Mouse (Mus musculus) midbrain, embryonic 10.5 days (tissue): Measurements from ENCODE around the gene Bsg. TPM values are rescaled to one million over a fixed set of nuclear protein-coding genes. Genes with fewer than 3 reads are reported as not detected.

Experiments used
- DNase-seq: peaks from one replicate; pipeline ENCODE4 v3.0.0-alpha.2; 2017; ENCODE audit warnings: low spot score
- H3K27ac ChIP-seq: fragments of 300-500 bp; sonication (generic); replicated peaks from 2 replicates; pipeline ENCODE4 v1.5.1; 2016; ENCODE audit warnings: mild to moderate bottlenecking
- H3K27me3 ChIP-seq: fragments of 300-500 bp; sonication (generic); 2 replicates; pipeline ENCODE4 v1.6.1; 2016; ENCODE audit warnings: low read depth, mild to moderate bottlenecking; ENCODE audit not compliant: poor library complexity, severe bottlenecking
- H3K36me3 ChIP-seq: fragments of 300-500 bp; sonication (generic); 2 replicates; pipeline ENCODE4 v1.6.1; 2016; ENCODE audit warnings: mild to moderate bottlenecking, moderate library complexity
- H3K4me1 ChIP-seq: fragments of 300-500 bp; sonication (generic); 2 replicates; pipeline ENCODE4 v1.6.1; 2016
- H3K4me3 ChIP-seq: fragments of 300-500 bp; sonication (generic); 2 replicates; pipeline ENCODE4 v1.5.1; 2016; ENCODE audit warnings: mild to moderate bottlenecking, moderate library complexity
- H3K9me3 ChIP-seq: fragments of 300-500 bp; sonication (generic); replicated peaks from 2 replicates; pipeline ENCODE4 v1.6.1; 2016; ENCODE audit warnings: mild to moderate bottlenecking
- WGBS: fragments of 180-500 bp; shearing (Covaris S2); methylation state at CpG from one replicate; pipeline ENCODE4 v1.1.7; 2016; 5-methylcytosine and 5-hydroxymethylcytosine counted together
- polyA plus RNA-seq: library from polyadenylated mRNA; unstranded; fragments of >200 nt; fragmentation: Nextera tagmentation; extraction: Ambion mirVana; gene quantifications from 2 replicates; pipeline ENCODE4 v1.2.1, GENCODE M21; 2016

Gene Bsg
- polyA plus RNA-seq, 1 experiment from 2014 or later, result 655 TPM

- 18% methylated on average over 4 of the region's 6 CpGs for WGBS
- peak; percentile 82 for DNase-seq
- peaks cover 55% of the 10 kb centered on the region for H3K36me3 ChIP-seq
Observed at GRCm38 (mm10) chr10:79712499-79713126, 8.3 kb downstream of the Bsg start.

GRCm38 (mm10) chr10:79713163-79713562, 8.9 kb downstream of the Bsg start:
- Histone ChIP-seq H3K4me1 (peaks cover 37% of the 10 kb centered on the region), H3K27ac (no peak overlapping the region), H3K36me3 (peaks cover 49% of the 10 kb centered on the region), H3K27me3 (peaks cover 45% of the 10 kb centered on the region), H3K9me3 (no peaks in the 10 kb centered on the region), H3K4me3 (no peak overlapping the region)
- WGBS, result 53% methylated on average over 1 of the region's 1 CpGs
- no peak for DNase-seq

More at GRCm38 (mm10) chr10:79712499-79713126, 8.3 kb downstream of the Bsg start:
- Histone ChIP-seq H3K27me3 (peaks cover 39% of the 10 kb centered on the region), H3K4me3 (no peak overlapping the region), H3K4me1 (peaks cover 37% of the 10 kb centered on the region), H3K27ac (no peak overlapping the region), H3K9me3 (no peaks in the 10 kb centered on the region)

DNA sequence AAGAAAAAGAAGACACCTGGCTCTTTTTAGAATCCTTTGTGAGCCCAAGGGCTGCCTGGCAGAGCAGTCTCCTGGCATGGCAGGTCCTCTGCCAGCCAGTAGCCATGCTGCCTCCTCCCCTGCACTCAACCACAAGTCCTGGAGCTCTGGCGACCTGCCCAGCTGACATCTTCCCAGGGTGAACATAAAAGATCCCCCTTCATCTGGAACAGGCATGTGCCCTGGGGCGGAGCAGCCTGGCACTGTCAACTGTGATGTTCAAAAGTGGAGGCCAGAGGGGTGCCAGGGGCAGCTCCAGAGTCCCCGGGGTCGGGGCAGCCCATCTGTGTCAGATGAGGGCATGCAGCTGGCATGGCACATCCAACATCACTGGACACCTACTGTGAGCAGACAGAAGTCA, 10.7 kb downstream of the Bsg start:
- Histone ChIP-seq H3K36me3 (peaks cover 31% of the 10 kb centered on the region), H3K9me3 (no peaks in the 10 kb centered on the region), H3K4me1 (peaks cover 27% of the 10 kb centered on the region), H3K4me3 (no peak overlapping the region), H3K27me3 (peaks cover 63% of the 10 kb centered on the region), H3K27ac (no peak overlapping the region)
- DNase-seq, result no peak
- WGBS, result 72% methylated on average over 4 of the region's 4 CpGs

DNA sequence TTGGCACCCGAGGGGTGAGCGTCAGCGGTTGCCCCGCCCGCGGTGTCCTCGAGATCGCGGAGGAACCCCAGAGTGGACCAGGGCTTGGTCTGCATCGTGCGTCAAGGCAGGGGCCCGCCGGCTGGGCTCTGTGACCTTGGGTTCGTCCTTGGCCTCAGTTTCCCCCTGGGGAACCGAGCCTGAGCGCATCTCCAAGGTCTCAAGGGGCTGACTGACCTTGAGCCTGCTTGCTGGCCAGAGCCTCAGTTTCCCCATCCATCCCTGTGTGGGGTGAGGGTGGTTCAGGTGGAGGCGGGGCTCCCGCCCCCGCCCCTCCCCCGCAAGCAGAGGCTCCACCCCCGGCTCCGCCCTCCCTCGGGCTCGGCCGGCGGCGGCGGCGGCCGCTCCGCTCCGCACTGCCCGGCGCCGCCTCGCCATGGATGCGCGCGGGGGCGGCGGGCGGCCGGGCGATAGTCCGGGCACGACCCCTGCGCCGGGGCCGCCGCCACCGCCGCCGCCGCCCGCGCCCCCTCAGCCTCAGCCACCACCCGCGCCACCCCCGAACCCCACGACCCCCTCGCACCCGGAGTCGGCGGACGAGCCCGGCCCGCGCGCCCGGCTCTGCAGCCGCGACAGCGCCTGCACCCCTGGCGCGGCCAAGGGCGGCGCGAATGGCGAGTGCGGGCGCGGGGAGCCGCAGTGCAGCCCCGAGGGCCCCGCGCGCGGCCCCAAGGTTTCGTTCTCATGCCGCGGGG, 12.1 kb downstream of the Bsg start, which contains the start of gene Hcn2:
Gene Hcn2, plus strand, starts transcription at position 381 of the 734 bp plus-strand sequence.
- H3K4me3 ChIP-seq, result peak within 1 kb of the TSS; percentile 72
- peaks cover 27% of the 10 kb centered on the region for H3K4me1 ChIP-seq
- peak within 1 kb of the TSS; percentile 46; the same call in 1 of the 2 replicates for H3K27ac ChIP-seq
- 2% methylated on average over 89 of the region's 91 CpGs for WGBS
- no peak for DNase-seq
- peaks cover 17% of the 10 kb centered on the region for H3K36me3 ChIP-seq
- peaks cover 68% of the 10 kb centered on the region for H3K27me3 ChIP-seq
- H3K9me3 ChIP-seq, result no peaks in the 10 kb centered on the region

- Histone ChIP-seq H3K4me1 (peaks cover 29% of the 10 kb centered on the region), H3K27me3 (peaks cover 68% of the 10 kb centered on the region), H3K9me3 (no peaks in the 10 kb centered on the region), H3K27ac (peak overlapping the region; percentile 46; the same call in 1 of the 2 replicates), H3K4me3 (peak overlapping the region; percentile 72), H3K36me3 (peaks cover 11% of the 10 kb centered on the region)
- under 1% methylated on average over 44 of the region's 44 CpGs for whole genome bisulfite sequencing
- no peak for DNase-seq
Observed at GRCm38 (mm10) chr10:79716988-79717355, 12.7 kb downstream of the Bsg start.

DNA sequence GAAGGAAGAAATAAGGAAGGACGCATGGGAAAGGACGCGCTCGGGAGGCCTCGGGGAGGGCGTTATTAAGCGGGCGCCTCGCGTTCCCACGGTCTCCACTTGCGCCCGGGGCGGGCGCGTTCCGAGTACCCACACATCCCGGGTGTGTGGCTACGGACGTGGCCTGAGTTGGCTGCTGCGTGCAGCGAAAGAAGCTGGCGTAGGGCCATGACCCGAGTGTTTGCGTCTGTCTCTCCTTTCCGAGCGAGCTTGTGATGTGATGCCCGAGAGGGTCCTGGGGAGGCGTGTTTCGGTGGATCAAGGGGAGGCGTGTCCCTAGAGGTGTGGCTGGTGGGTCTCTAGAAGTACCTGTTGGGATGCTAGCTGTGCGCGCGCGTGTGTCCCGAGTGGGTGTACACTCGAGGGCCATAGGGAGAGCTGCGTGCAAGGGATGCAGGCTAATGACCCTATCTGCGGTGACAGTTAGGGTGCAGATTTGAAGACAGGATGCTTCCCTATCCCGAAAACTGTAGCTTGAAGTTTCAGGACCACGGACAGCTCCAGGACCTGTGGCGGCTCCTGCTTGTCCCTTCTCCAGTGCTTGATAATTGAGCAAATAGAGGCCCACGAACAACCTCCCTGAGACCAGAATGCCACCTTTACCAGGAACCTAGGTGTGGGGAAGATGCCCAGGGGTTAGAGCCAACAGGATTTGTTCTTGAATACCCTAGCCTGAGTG, 13.5 kb downstream of the Bsg start:
- H3K27ac ChIP-seq, result no peak overlapping the region
- no peaks in the 10 kb centered on the region for H3K9me3 ChIP-seq
- H3K4me3 ChIP-seq, result peak overlapping the region; percentile 72
- peaks cover 3% of the 10 kb centered on the region for H3K36me3 ChIP-seq
- H3K27me3 ChIP-seq, result peaks cover 68% of the 10 kb centered on the region
- 6% methylated on average over 43 of the region's 43 CpGs for WGBS
- peaks cover 26% of the 10 kb centered on the region for H3K4me1 ChIP-seq
- DNase-seq, result peak; percentile 74

DNA sequence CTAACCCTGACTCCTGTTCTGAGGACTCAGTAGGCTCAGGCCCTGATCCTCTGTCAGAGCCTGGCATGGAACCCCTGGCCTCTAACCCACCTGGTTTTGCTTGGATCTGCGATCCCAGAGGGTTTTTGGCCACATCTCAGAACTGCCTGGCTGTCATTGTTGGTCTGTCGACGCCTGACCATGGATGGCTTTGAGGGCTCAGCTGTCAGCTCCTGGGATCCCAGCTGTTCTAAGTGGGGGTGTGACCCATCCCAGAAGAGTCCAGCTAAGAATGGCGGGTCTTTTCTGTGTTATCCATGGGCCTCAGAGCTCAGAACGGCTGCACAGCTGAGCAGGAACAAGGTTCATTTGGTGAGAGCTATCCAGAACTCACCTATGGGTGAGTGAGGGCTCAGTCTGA, 16.8 kb downstream of the Bsg start:
- Histone ChIP-seq H3K27ac (no peak overlapping the region), H3K4me1 (peaks cover 27% of the 10 kb centered on the region), H3K27me3 (peaks cover 44% of the 10 kb centered on the region), H3K9me3 (no peaks in the 10 kb centered on the region), H3K4me3 (no peak overlapping the region), H3K36me3 (no peaks in the 10 kb centered on the region)
- no peak for DNase-seq
- 76% methylated on average over 5 of the region's 5 CpGs for WGBS

DNA sequence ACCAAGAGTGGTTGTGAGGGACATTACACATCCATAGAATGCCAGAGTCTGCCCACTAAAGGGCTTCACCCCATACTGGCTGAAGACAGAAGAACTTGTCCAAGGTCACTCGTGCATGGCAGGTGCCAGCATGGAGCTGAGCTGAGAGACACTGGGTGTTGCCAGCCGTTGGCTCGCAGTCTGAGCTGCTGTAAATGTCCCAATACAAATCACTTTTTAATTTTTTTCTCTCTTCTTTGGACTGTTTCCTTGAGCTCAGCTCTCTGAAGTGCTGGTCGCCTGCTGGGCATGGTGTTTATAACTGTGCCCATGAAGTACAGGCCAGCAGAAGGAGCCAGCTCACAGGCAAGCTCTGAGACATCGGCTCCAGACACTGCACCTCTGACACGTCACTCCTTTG, 18.8 kb downstream of the Bsg start:
- H3K27me3 ChIP-seq, result peaks cover 24% of the 10 kb centered on the region
- H3K4me3 ChIP-seq, result no peak overlapping the region
- WGBS, result 61% methylated on average over 6 of the region's 6 CpGs
- peaks cover 9% of the 10 kb centered on the region; the same call in 1 of the 2 replicates for H3K4me1 ChIP-seq
- H3K9me3 ChIP-seq, result no peaks in the 10 kb centered on the region
- DNase-seq, result no peak
- no peaks in the 10 kb centered on the region for H3K36me3 ChIP-seq
- no peak overlapping the region for H3K27ac ChIP-seq

GRCm38 (mm10) chr10:79723692-79724091, 19.4 kb downstream of the Bsg start:
- 90% methylated on average over 7 of the region's 7 CpGs for WGBS
- Histone ChIP-seq H3K27ac (no peak overlapping the region), H3K27me3 (peaks cover 18% of the 10 kb centered on the region), H3K36me3 (no peaks in the 10 kb centered on the region), H3K4me1 (peaks cover 11% of the 10 kb centered on the region; the same call in 1 of the 2 replicates), H3K4me3 (no peak overlapping the region), H3K9me3 (no peaks in the 10 kb centered on the region)
- DNase-seq, result no peak

DNA sequence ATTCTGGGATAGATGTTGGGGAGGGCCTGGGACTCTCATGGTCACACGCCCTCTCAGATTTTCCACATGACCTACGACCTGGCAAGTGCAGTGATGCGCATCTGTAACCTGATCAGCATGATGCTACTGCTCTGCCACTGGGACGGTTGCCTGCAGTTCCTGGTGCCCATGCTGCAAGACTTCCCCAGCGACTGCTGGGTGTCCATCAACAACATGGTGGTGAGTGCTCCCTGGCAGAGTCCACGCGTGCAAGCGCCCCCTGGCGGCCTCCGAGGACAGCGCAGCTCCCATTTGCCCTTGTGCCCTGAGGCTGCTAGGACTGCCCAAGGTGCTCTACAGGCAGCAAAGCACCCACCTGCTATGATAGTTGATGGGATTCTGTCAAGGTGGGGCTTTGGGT, 21.8 kb downstream of the Bsg start:
- Histone ChIP-seq H3K9me3 (no peaks in the 10 kb centered on the region), H3K4me1 (peaks cover 13% of the 10 kb centered on the region; the same call in 1 of the 2 replicates), H3K4me3 (no peak overlapping the region), H3K36me3 (no peaks in the 10 kb centered on the region), H3K27ac (no peak overlapping the region), H3K27me3 (no peaks in the 10 kb centered on the region)
- DNase-seq, result peak; percentile 54
- 33% methylated on average over 11 of the region's 11 CpGs for WGBS

DNA sequence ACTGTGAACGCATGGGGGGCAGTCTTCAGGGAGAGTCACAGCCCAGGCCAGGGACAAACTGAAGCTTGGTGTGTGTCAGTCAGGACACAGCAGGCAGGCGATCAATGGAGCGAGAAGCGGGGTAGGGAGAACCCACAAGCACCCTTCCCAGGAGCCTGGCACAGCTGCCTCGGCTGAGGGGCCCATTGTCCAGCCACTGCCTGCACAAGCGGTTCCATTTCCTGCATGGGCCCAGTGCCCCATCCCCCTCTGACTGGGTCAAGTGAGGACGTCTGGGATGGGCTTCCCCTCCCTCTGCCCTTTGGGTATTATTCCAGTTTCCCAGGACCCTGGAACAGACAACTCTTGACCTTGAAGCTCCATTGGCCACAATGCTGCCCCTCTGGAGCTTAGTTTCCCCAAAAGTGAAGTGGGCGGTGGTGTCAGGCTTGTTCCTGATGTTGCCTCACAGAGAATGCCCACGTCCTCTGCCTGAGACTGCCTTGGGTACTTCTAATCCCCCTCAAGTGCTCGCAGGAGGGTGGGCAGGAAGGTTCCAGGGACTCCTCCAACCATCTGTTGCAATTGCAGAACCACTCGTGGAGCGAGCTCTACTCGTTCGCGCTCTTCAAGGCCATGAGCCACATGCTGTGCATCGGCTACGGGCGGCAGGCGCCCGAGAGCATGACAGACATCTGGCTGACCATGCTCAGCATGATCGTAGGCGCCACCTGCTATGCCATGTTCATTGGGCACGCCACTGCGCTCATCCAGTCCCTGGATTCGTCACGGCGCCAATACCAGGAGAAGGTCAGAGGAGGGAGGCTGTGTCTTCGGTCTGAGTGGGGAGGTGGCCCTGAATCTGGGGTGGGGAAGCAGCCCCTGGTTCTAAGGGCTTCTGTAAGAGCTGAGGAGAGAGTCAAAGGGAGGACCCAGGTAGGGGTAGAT, 24.3 kb downstream of the Bsg start:
- H3K4me1 ChIP-seq, result peaks cover 10% of the 10 kb centered on the region; the same call in 1 of the 2 replicates
- no peak overlapping the region for H3K4me3 ChIP-seq
- no peaks in the 10 kb centered on the region for H3K27me3 ChIP-seq
- DNase-seq, result no peak
- no peak overlapping the region for H3K27ac ChIP-seq
- peaks cover 17% of the 10 kb centered on the region for H3K36me3 ChIP-seq
- no peaks in the 10 kb centered on the region for H3K9me3 ChIP-seq
- WGBS, result 74% methylated on average over 28 of the region's 28 CpGs
